Mouse (Mus musculus): ENCODE measurements around the gene Atp1b2. TPM values are rescaled to one million over a fixed set of nuclear protein-coding genes. Genes with fewer than 3 reads are reported as not detected.

Gene Atp1b2
- polyA plus RNA-seq, 1 experiment from 2014 or later, result 6.0 TPM

GRCm38 (mm10) chr11:69575220-69575619, 30.5 kb downstream of the Atp1b2 start:
- peaks cover 55% of the 10 kb centered on the region for H3K36me3 ChIP-seq
- 70% methylated on average over 3 of the region's 3 CpGs for WGBS

GRCm38 (mm10) chr11:69565131-69565530, 40.6 kb downstream of the Atp1b2 start:
- Histone ChIP-seq H3K4me2 (replicated peaks) (no peak overlapping the region), H3K4me1 (peaks cover 35% of the 10 kb centered on the region), H3K27me3 (no peaks in the 10 kb centered on the region), H3K9ac (0 out of 2 replicates have a peak overlapping the region, but pooled peaks have one; percentile 32), H3K4me3 (no peak overlapping the region), H3K9me3 (no peaks in the 10 kb centered on the region), H3K36me3 (peaks cover 70% of the 10 kb centered on the region), H3K27ac (no peak overlapping the region)
- no peak for ATAC-seq (ENCODE audit: low FRiP score, low read depth)
- WGBS, result 52% methylated on average over 8 of the region's 8 CpGs

More at GRCm38 (mm10) chr11:69575220-69575619, 30.5 kb downstream of the Atp1b2 start:
- Histone ChIP-seq H3K4me3 (no peak overlapping the region), H3K4me2 (replicated peaks) (no peak overlapping the region), H3K9me3 (no peaks in the 10 kb centered on the region), H3K27ac (no peak overlapping the region), H3K4me1 (peaks cover 28% of the 10 kb centered on the region), H3K9ac (no peak overlapping the region), H3K27me3 (no peaks in the 10 kb centered on the region)
- ATAC-seq (ENCODE audit: low FRiP score, low read depth), result no peak

DNA sequence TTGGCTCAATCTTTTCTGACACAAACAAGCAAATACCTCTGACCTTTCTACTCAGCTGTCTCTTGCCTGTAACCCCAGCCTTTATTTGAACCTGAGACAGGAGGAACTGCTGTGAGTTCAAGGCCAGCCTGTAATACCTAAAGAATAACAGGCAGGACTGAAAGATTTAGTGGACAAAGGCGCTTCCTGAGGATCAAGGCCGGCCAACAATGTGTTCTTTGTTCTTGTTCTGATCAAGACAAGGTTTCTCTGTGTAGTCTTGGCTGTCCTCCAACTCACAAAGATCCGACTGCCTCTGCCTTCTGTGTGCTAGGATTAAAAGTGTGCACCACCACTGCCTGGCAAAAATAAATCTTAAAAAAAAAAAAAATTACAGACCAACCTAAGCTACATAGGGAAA, 41.4 kb downstream of the Atp1b2 start:
- no peak for ATAC-seq (ENCODE audit: low FRiP score, low read depth)
- Histone ChIP-seq H3K9me3 (no peaks in the 10 kb centered on the region), H3K4me2 (replicated peaks) (no peak overlapping the region), H3K27me3 (no peaks in the 10 kb centered on the region), H3K4me1 (peaks cover 36% of the 10 kb centered on the region), H3K27ac (no peak overlapping the region), H3K36me3 (peaks cover 63% of the 10 kb centered on the region), H3K9ac (no peak overlapping the region), H3K4me3 (no peak overlapping the region)
- WGBS, result 61% methylated on average over 3 of the region's 3 CpGs

- 37% methylated on average over 13 of the region's 13 CpGs for WGBS
- Histone ChIP-seq H3K36me3 (peaks cover 58% of the 10 kb centered on the region), H3K9ac (peak overlapping the region; percentile 36), H3K4me2 (replicated peaks) (no peak overlapping the region), H3K4me3 (no peak overlapping the region), H3K27me3 (no peaks in the 10 kb centered on the region), H3K27ac (peak overlapping the region; percentile 12; the same call in 1 of the 2 replicates), H3K4me1 (peaks cover 46% of the 10 kb centered on the region), H3K9me3 (no peaks in the 10 kb centered on the region)
- ATAC-seq (ENCODE audit: low FRiP score, low read depth), result no peak
Measured at GRCm38 (mm10) chr11:69563373-69563772, 42.4 kb downstream of the Atp1b2 start.

GRCm38 (mm10) chr11:69560896-69561854, 44.6 kb downstream of the Atp1b2 start:
- Histone ChIP-seq H3K9me3 (no peaks in the 10 kb centered on the region), H3K9ac (peak overlapping the region; percentile 97; the same call in 1 of the 2 replicates), H3K4me2 (replicated peaks) (peak overlapping the region; percentile 96), H3K27me3 (no peaks in the 10 kb centered on the region), H3K4me3 (peak overlapping the region; percentile 81), H3K4me1 (peaks cover 67% of the 10 kb centered on the region), H3K36me3 (peaks cover 50% of the 10 kb centered on the region), H3K27ac (peak overlapping the region; percentile 92)
- ATAC-seq (ENCODE audit: low FRiP score, low read depth), result peak; percentile 62; the same call in 1 of the 2 replicates
- 11% methylated on average over 16 of the region's 16 CpGs for WGBS

GRCm38 (mm10) chr11:69559851-69560765, 45.6 kb downstream of the Atp1b2 start, which contains the start of gene Efnb3:
Gene Efnb3 (minus strand): TSS chr11:69560205.
- Histone ChIP-seq H3K4me3 (peak within 1 kb of the TSS; percentile 81), H3K9me3 (no peaks in the 10 kb centered on the region), H3K4me1 (peaks cover 71% of the 10 kb centered on the region), H3K27me3 (no peaks in the 10 kb centered on the region), H3K36me3 (peaks cover 51% of the 10 kb centered on the region), H3K4me2 (replicated peaks) (peak within 1 kb of the TSS; percentile 96), H3K9ac (peak within 1 kb of the TSS; percentile 97), H3K27ac (peak within 1 kb of the TSS; percentile 92)
- ATAC-seq (ENCODE audit: low FRiP score, low read depth), result peak; percentile 74
- WGBS, result under 1% methylated on average over 49 of the region's 59 CpGs

DNA sequence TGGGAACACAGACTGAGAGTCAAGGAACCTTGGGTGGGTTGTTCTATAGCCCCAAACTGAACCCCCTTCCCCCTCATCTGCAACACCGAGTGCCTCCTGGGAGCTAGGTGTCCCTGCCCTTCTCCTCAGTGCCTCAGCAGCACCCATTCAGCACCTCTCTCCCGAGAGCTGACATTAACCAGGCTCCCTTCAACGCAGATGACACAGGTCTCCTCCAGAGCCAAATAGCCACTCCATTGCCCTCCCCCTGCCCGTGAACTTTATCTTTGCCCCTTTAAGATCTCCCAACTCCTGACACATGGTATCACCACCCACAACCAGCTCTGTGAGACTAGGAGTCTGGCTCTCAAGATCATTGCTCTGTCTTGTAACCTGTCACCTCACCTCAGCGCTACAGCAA, 46.6 kb downstream of the Atp1b2 start:
- Histone ChIP-seq H3K27ac (peak overlapping the region; percentile 92; the same call in 1 of the 2 replicates), H3K9ac (peak overlapping the region; percentile 97), H3K27me3 (no peaks in the 10 kb centered on the region), H3K9me3 (no peaks in the 10 kb centered on the region), H3K4me2 (replicated peaks) (peak overlapping the region; percentile 96), H3K4me3 (peak overlapping the region; percentile 81), H3K4me1 (peaks cover 77% of the 10 kb centered on the region), H3K36me3 (peaks cover 51% of the 10 kb centered on the region)
- 7% methylated on average over 5 of the region's 5 CpGs for WGBS
- no peak for ATAC-seq (ENCODE audit: low FRiP score, low read depth)

GRCm38 (mm10) chr11:69558756-69559155, 47.0 kb downstream of the Atp1b2 start:
- H3K4me2 ChIP-seq (replicated peaks), result peak overlapping the region; percentile 96
- peaks cover 51% of the 10 kb centered on the region for H3K36me3 ChIP-seq
- H3K9me3 ChIP-seq, result no peaks in the 10 kb centered on the region
- H3K4me1 ChIP-seq, result peaks cover 73% of the 10 kb centered on the region
- ATAC-seq (ENCODE audit: low FRiP score, low read depth), result no peak
- H3K9ac ChIP-seq, result peak overlapping the region; percentile 97
- no peak overlapping the region; the same call in 1 of the 2 replicates for H3K27ac ChIP-seq
- H3K4me3 ChIP-seq, result peak overlapping the region; percentile 81
- no peaks in the 10 kb centered on the region for H3K27me3 ChIP-seq
- 44% methylated on average over 6 of the region's 6 CpGs for WGBS

- ATAC-seq (ENCODE audit: low FRiP score, low read depth), result no peak
- peak overlapping the region; percentile 96 for H3K4me2 ChIP-seq (replicated peaks)
- peaks cover 40% of the 10 kb centered on the region for H3K36me3 ChIP-seq
- peaks cover 74% of the 10 kb centered on the region for H3K4me1 ChIP-seq
- H3K9ac ChIP-seq, result peak overlapping the region; percentile 97; the same call in 1 of the 2 replicates
- 33% methylated on average over 14 of the region's 14 CpGs for WGBS
- H3K27me3 ChIP-seq, result no peaks in the 10 kb centered on the region
- peak overlapping the region; percentile 81; the same call in 1 of the 2 replicates for H3K4me3 ChIP-seq
- H3K27ac ChIP-seq, result no peak overlapping the region
- H3K9me3 ChIP-seq, result no peaks in the 10 kb centered on the region
Measured at GRCm38 (mm10) chr11:69557381-69557958, 48.3 kb downstream of the Atp1b2 start.

- peaks cover 30% of the 10 kb centered on the region for H3K36me3 ChIP-seq
- peaks cover 52% of the 10 kb centered on the region for H3K4me1 ChIP-seq
- 78% methylated on average over 5 of the region's 5 CpGs for WGBS
- no peak overlapping the region for H3K4me3 ChIP-seq
- H3K4me2 ChIP-seq (replicated peaks), result no peak overlapping the region
- H3K27me3 ChIP-seq, result no peaks in the 10 kb centered on the region
- no peak for ATAC-seq (ENCODE audit: low FRiP score, low read depth)
- H3K27ac ChIP-seq, result no peak overlapping the region; the same call in 1 of the 2 replicates
- no peak overlapping the region for H3K9ac ChIP-seq
- no peaks in the 10 kb centered on the region for H3K9me3 ChIP-seq
Measured at GRCm38 (mm10) chr11:69554539-69555140, 51.1 kb downstream of the Atp1b2 start.

DNA sequence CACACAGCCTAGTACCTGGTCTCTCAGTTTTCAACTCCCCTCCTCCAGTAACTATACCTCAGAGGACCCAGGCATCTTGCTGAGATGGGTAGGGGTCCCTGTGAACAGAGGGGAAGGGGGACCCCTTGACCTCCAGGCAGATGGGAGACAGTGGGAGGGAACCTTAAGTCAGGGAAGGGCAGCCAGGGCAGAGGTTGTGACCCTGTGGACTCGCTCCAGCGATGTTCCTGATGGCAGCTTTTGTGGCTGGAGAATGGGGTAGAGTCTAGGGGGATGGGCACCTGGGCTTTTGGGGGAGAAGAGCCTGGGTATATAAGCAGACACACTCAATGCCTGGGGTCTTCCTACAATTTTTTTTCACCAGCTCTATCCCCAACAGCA, 52.4 kb downstream of the Atp1b2 start:
- WGBS, result 13% methylated on average over 2 of the region's 2 CpGs
- H3K27ac ChIP-seq, result no peak overlapping the region
- H3K4me3 ChIP-seq, result no peak overlapping the region
- no peak for ATAC-seq (ENCODE audit: low FRiP score, low read depth)
- H3K9ac ChIP-seq, result no peak overlapping the region
- peaks cover 46% of the 10 kb centered on the region for H3K4me1 ChIP-seq
- no peaks in the 10 kb centered on the region for H3K9me3 ChIP-seq
- H3K36me3 ChIP-seq, result peaks cover 30% of the 10 kb centered on the region
- H3K4me2 ChIP-seq (replicated peaks), result 0 out of 2 replicates have a peak overlapping the region, but pooled peaks have one; percentile 11
- peaks cover 9% of the 10 kb centered on the region for H3K27me3 ChIP-seq

All from limb, embryonic 13.5 days (tissue).